Mouse (Mus musculus) erythroblast, embryonic 14.5 days (primary cell): ENCODE measurements around the gene Odf3b.

ENCODE experiments used
- GATA1 ChIP-seq: IDR thresholded peaks from 2 replicates; pipeline ENCODE4 v1.6.1; 2012; ENCODE audit warnings: low read length, inconsistent platforms, mixed read lengths
- TAL1 ChIP-seq: IDR thresholded peaks from 3 replicates; pipeline ENCODE4 v1.6.1; 2012; ENCODE audit warnings: low read length, inconsistent platforms, mixed read lengths

DNA sequence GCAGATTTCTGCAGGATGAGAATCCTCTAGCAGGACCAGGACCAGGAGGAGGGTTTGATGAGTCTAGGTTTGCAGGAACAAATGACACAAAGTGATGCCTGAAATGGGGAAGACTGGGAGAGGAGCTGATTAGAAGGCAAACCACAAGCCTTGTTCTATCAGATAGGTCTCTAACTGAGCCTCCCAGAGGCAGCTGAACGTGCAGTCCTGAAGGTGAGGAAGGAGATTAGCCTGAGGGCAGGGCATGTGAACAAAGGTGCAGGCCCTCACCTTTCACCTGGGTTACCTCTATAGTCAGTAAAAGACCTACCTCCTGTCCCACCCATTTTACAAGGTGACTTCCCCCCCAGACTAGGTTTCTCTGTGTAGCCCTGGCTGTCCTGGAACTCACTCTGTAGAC lies 20.6 kb upstream of the Odf3b start:
- TF ChIP-seq GATA1, result no peak
- TF ChIP-seq TAL1, result no peak
